Mouse (Mus musculus) thymus, adult 2 months (tissue): ENCODE measurements around the gene Igf1r.

Experiments used
- CTCF ChIP-seq: fragments of 200-500 bp; IDR thresholded peaks from 2 replicates; pipeline ENCODE4 v1.5.1; 2012; ENCODE audit warnings: mild to moderate bottlenecking, control low read depth, low read length, moderate library complexity, borderline replicate concordance; ENCODE audit not compliant: control insufficient read depth, poor library complexity, insufficient read depth; ENCODE audit errors: extremely low read depth
- POLR2A ChIP-seq: fragments of 200-500 bp; IDR thresholded peaks from 2 replicates; pipeline ENCODE4 v1.6.1; 2012; ENCODE audit warnings: mild to moderate bottlenecking, low read length, control low read depth, moderate library complexity; ENCODE audit not compliant: control insufficient read depth, poor library complexity, insufficient read depth; ENCODE audit errors: extremely low read depth

- TF ChIP-seq CTCF = no peak
- TF ChIP-seq POLR2A = no peak
Measured at GRCm38 (mm10) chr7:68093817-68094216, 141.2 kb downstream of the Igf1r start.
